Mouse (Mus musculus) embryonic facial prominence, embryonic 15.5 days (tissue): ENCODE results near the gene Inhbb. TPM values are rescaled to one million over a fixed set of nuclear protein-coding genes. Genes with fewer than 3 reads are reported as not detected.

Experiments
- polyA plus RNA-seq: library from polyadenylated mRNA; unstranded; fragments of >200 nt; fragmentation: Nextera tagmentation; extraction: Ambion mirVana; gene quantifications from 2 replicates; pipeline ENCODE4 v1.2.1, GENCODE M21; 2015

Inhbb gene
- polyA plus RNA-seq, 1 experiment from 2014 or later = 1.6 TPM

Other genes starting within 250 kb of the Inhbb start
- 119 and 121 TPM in 2 replicates for gene Ralb, start 82.5 kb upstream of the Inhbb start, polyA plus RNA-seq
- 23.3 and 23.5 TPM in 2 replicates for gene Tmem185b, start 103.9 kb upstream of the Inhbb start, polyA plus RNA-seq
- 14.8 and 16.6 TPM in 2 replicates for gene Epb41l5, start 226.8 kb upstream of the Inhbb start, polyA plus RNA-seq